Mouse (Mus musculus): Measurements from ENCODE around the gene Rufy2.

GRCm38 (mm10) chr10:63051267-63051666 lies 71.2 kb downstream of the Rufy2 start:
- TF ChIP-seq CTCF (conservative IDR thresholded peaks at IDR 0.05 in 1 of 2, IDR thresholded peaks at IDR 0.05 in 1 of 2; ENCODE audit: low read depth in 2 of 2, low read length in 2 of 2), result no peak
- TF ChIP-seq ZC3H11A (IDR thresholded peaks at IDR 0.05; ENCODE audit: low read depth, low read length), result no peak
